In genomic region chr12:80001794-80002193, GRCm38 (mm10) we compare ENCODE assay signal across 9 mouse cellular contexts.
DNase-seq lines count a peak whose midpoint lies in the region; ATAC-seq and TF ChIP-seq lines count a peak whose summit lies in the region.
"Had no signal": no experiment of that assay in that cellular context is flagged by ENCODE, and none has a peak within 500 bp of the region (broad histone marks: within the 10 kb centered on the region; RNA-seq: fewer than 3 reads in every experiment).

No protein-coding gene starts in this region.

- ATAC-seq in heart, embryonic 11.5 days (replicated peaks; ENCODE audit: insufficient number of reproducible peaks, low FRiP score, low TSS enrichment) = no peak
- 0 out of 2 replicates have a peak, but pooled peaks have one; percentile 38 for ATAC-seq in embryonic facial prominence, embryonic 14.5 days (ENCODE audit: low read depth)
- ATAC-seq: Patski had no signal

- intact Hi-C loops in left cerebral cortex, adult 2 months (cut with DNase I) = no loop called here

- no peaks in the 10 kb centered on the region for H3K27me3 ChIP-seq in heart, embryonic 11.5 days (ENCODE audit: control insufficient read depth, insufficient read depth, low read length)
- H3K27me3 ChIP-seq in embryonic facial prominence, embryonic 14.5 days (replicated peaks; ENCODE audit: control insufficient read depth, insufficient read depth, low read length) = no peaks in the 10 kb centered on the region
- H3K27me3 ChIP-seq: Patski had no signal

- no peaks in the 10 kb centered on the region for H3K9me3 ChIP-seq in heart, embryonic 11.5 days (replicated peaks; ENCODE audit: control insufficient read depth, low read length)
- no peaks in the 10 kb centered on the region for H3K9me3 ChIP-seq in embryonic facial prominence, embryonic 14.5 days (ENCODE audit: control insufficient read depth, low read length)

- no peak for TF ChIP-seq CTCF in left cerebral cortex, adult 2 months (IDR thresholded peaks at IDR 0.05)

- 77% methylated on average over 2 of the region's 2 CpGs for WGBS in heart, embryonic 11.5 days (ENCODE audit: insufficient replicate concordance)
- 39% methylated on average over 2 of the region's 2 CpGs for WGBS in embryonic facial prominence, embryonic 14.5 days

- H3K4me3 ChIP-seq in heart, embryonic 11.5 days (ENCODE audit: low read depth, low read length) = no peak overlapping the region
- no peak overlapping the region for H3K4me3 ChIP-seq in embryonic facial prominence, embryonic 14.5 days (ENCODE audit: low read depth, low read length)
- H3K4me3 ChIP-seq in left cerebral cortex, adult 2 months = no peak overlapping the region

- H3K27ac ChIP-seq in heart, embryonic 11.5 days (ENCODE audit: low read depth, low read length) = no peak overlapping the region
- peak overlapping the region; percentile 81 for H3K27ac ChIP-seq in embryonic facial prominence, embryonic 14.5 days (replicated peaks; ENCODE audit: low read depth, low read length)
- no peak overlapping the region for H3K27ac ChIP-seq in left cerebral cortex, adult 2 months

- no peak overlapping the region for H3K9ac ChIP-seq in heart, embryonic 11.5 days (ENCODE audit: low read depth, low read length)
- no peak overlapping the region for H3K9ac ChIP-seq in embryonic facial prominence, embryonic 14.5 days (ENCODE audit: low read depth, low read length)

- peaks cover 22% of the 10 kb centered on the region for H3K4me1 ChIP-seq in heart, embryonic 11.5 days (ENCODE audit: control insufficient read depth, insufficient read depth, low read length)
- H3K4me1 ChIP-seq in embryonic facial prominence, embryonic 14.5 days (ENCODE audit: control insufficient read depth, insufficient read depth, low read length) = peaks cover 23% of the 10 kb centered on the region

- H3K4me2 ChIP-seq in heart, embryonic 11.5 days = no peak overlapping the region
- no peak overlapping the region for H3K4me2 ChIP-seq in embryonic facial prominence, embryonic 14.5 days (ENCODE audit: low read depth, low read length)

- no peaks in the 10 kb centered on the region for H3K36me3 ChIP-seq in heart, embryonic 11.5 days (ENCODE audit: control insufficient read depth, insufficient read depth, low read length)
- H3K36me3 ChIP-seq in embryonic facial prominence, embryonic 14.5 days (ENCODE audit: control insufficient read depth, insufficient read depth, low read length) = no peaks in the 10 kb centered on the region

- peak; percentile 71 for DNase-seq in heart, adult 8-10 months (ENCODE audit: low spot score)
- peak; percentile 69 for DNase-seq in embryonic facial prominence, embryonic 14.5 days (ENCODE audit: low spot score)
- peak; percentile 75 for DNase-seq in kidney, adult 9 months
- DNase-seq in lung, postnatal 25 days (ENCODE audit: low spot score) = peak; percentile 64
- DNase-seq in cerebellum, adult 9-11 months = no peak
- no peak for DNase-seq in left cerebral cortex, adult 2 months (ENCODE audit: extremely low spot score in 1 of 2, low spot score in 2 of 2)
- DNase-seq in layer of hippocampus, adult 8-10 months (ENCODE audit: low spot score in 2 of 2) = no peak

Comparison
In these comparisons a context has a peak if more than half of its experiments do, and no peak if none do; other contexts are left out.
1. DNase-seq: peak in heart, adult 8-10 months (single experiment), embryonic facial prominence, embryonic 14.5 days (single experiment), kidney, adult 9 months (single experiment) and lung, postnatal 25 days (single experiment); none in cerebellum, adult 9-11 months (single experiment), left cerebral cortex, adult 2 months (0 of 2) and layer of hippocampus, adult 8-10 months (0 of 2).